Mouse (Mus musculus) heart, embryonic 15.5 days (tissue): Measurements from ENCODE around the gene Dmpk. TPM values are rescaled to one million over a fixed set of nuclear protein-coding genes. Genes with fewer than 3 reads are reported as not detected.
A peak's percentile ranks its signal among the peaks of the same experiment; 100 is the strongest.

ENCODE experiments used
- ATAC-seq: fragments of 200-750 bp; cut with Nextera tagmentation; replicated peaks from 2 replicates; pipeline ENCODE4 v1.8.0; 2017; ENCODE audit warnings: low read depth, moderate TSS enrichment; ENCODE audit not compliant: insufficient number of reproducible peaks, insufficient read depth, low FRiP score
- H3K27ac ChIP-seq: fragments of 300-500 bp; sonication (generic); 2 replicates; pipeline ENCODE4 v1.5.1; 2015; ENCODE audit warnings: mild to moderate bottlenecking, inconsistent platforms
- H3K27me3 ChIP-seq: fragments of 300-500 bp; sonication (generic); 2 replicates; pipeline ENCODE4 v1.6.1; 2015; ENCODE audit warnings: inconsistent platforms
- H3K36me3 ChIP-seq: fragments of 300-500 bp; sonication (generic); 2 replicates; pipeline ENCODE4 v1.6.1; 2015; ENCODE audit warnings: mild to moderate bottlenecking, inconsistent platforms
- H3K4me1 ChIP-seq: fragments of 300-500 bp; sonication (generic); replicated peaks from 2 replicates; pipeline ENCODE4 v1.6.1; 2015; ENCODE audit warnings: inconsistent platforms
- H3K4me2 ChIP-seq: fragments of 300-500 bp; sonication (generic); 2 replicates; pipeline ENCODE4 v1.6.1; 2015; ENCODE audit warnings: inconsistent platforms, mild to moderate bottlenecking, moderate library complexity
- H3K4me3 ChIP-seq: fragments of 300-500 bp; sonication (generic); 2 replicates; pipeline ENCODE4 v1.5.1; 2015; ENCODE audit warnings: mild to moderate bottlenecking, inconsistent platforms
- H3K9ac ChIP-seq: fragments of 300-500 bp; sonication (generic); 2 replicates; pipeline ENCODE4 v1.6.1; 2015; ENCODE audit warnings: mild to moderate bottlenecking, inconsistent platforms
- H3K9me3 ChIP-seq: fragments of 300-500 bp; sonication (generic); replicated peaks from 2 replicates; pipeline ENCODE4 v1.6.1; 2016; ENCODE audit warnings: inconsistent platforms
- WGBS: fragments of 180-500 bp; shearing (Covaris S2); methylation state at CpG from one replicate; pipeline ENCODE4 v1.1.7; 2015; ENCODE audit warnings: mixed read lengths; 5-methylcytosine and 5-hydroxymethylcytosine counted together
- polyA plus RNA-seq: library from polyadenylated mRNA; unstranded; fragments of >200 nt; fragmentation: Nextera tagmentation; extraction: Ambion mirVana; gene quantifications from 2 replicates; pipeline ENCODE4 v1.2.1, GENCODE M21; 2015

Dmpk gene
- polyA plus RNA-seq, 1 experiment from 2014 or later = 51.9 TPM

DNA sequence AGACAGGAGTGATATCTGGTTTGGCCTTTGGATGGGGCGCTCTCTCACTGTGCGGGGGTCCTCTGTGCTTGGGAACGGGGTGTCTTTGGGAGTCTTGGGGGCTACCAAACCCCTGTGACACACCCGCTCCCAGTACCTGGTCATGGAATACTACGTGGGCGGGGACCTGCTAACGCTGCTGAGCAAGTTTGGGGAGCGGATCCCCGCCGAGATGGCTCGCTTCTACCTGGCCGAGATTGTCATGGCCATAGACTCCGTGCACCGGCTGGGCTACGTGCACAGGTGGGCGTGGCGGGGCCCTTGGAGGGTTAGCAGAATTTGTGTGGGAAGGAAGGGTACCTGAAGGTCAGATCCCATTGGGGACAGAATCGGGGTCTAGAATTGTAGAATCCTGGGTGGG, 3.1 kb downstream of the Dmpk start:
- 68% methylated on average over 18 of the region's 18 CpGs for WGBS
- H3K4me1 ChIP-seq = peaks cover 64% of the 10 kb centered on the region
- H3K9me3 ChIP-seq = no peaks in the 10 kb centered on the region
- no peak overlapping the region for H3K9ac ChIP-seq
- 0 out of 2 replicates have a peak, but pooled peaks cover 3% of the 10 kb centered on the region for H3K27me3 ChIP-seq
- H3K4me3 ChIP-seq = no peak overlapping the region
- peaks cover 37% of the 10 kb centered on the region for H3K36me3 ChIP-seq
- no peak overlapping the region for H3K27ac ChIP-seq
- no peak overlapping the region for H3K4me2 ChIP-seq
- no peak for ATAC-seq

DNA sequence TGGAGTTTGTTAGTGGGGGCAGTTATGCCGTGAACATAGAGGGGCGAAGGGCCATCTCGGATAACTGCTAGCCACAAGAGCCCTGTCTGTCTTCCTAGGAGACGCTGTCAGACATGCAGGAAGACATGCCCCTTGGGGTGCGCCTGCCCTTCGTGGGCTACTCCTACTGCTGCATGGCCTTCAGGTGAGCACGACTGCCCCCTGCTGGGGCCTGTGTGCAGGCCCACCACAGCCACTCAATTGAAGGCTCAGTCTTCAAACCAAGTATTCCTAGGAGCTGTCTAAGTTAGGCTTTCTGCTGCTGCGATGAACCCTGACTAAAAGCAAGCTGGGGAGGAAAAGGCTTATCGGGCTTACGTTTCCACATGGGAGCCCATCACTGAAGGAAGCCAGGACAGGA, 5.2 kb downstream of the Dmpk start:
- peaks cover 62% of the 10 kb centered on the region for H3K4me1 ChIP-seq
- H3K4me3 ChIP-seq = no peak overlapping the region
- ATAC-seq = no peak
- H3K9me3 ChIP-seq = no peaks in the 10 kb centered on the region
- peaks cover 35% of the 10 kb centered on the region for H3K36me3 ChIP-seq
- no peak overlapping the region for H3K27ac ChIP-seq
- H3K4me2 ChIP-seq = no peak overlapping the region
- no peak overlapping the region for H3K9ac ChIP-seq
- H3K27me3 ChIP-seq = 0 out of 2 replicates have a peak, but pooled peaks cover 3% of the 10 kb centered on the region
- WGBS = 46% methylated on average over 10 of the region's 10 CpGs

DNA sequence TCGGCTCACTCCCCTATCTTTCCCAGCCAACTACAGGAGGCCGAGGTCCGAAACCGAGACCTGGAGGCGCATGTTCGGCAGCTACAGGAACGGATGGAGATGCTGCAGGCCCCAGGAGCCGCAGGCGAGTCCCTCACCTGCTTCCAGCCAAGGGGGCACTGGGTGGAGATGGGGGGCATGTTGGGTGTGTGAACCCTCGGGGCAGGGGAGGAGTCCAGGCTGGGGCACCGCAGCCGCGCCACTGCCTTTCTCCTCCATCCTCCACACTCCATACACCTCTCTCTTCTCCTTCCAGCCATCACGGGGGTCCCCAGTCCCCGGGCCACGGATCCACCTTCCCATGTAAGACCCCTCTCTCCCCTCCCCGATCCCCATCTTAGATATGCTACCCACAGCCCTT, 8.3 kb downstream of the Dmpk start:
- Histone ChIP-seq H3K4me2 (peak overlapping the region; percentile 96), H3K9ac (peak overlapping the region; percentile 48; the same call in 1 of the 2 replicates), H3K27me3 (0 out of 2 replicates have a peak, but pooled peaks cover 3% of the 10 kb centered on the region), H3K27ac (peak overlapping the region; percentile 97), H3K4me3 (no peak overlapping the region), H3K9me3 (no peaks in the 10 kb centered on the region), H3K36me3 (peaks cover 35% of the 10 kb centered on the region), H3K4me1 (peaks cover 43% of the 10 kb centered on the region)
- no peak for ATAC-seq
- WGBS = 54% methylated on average over 17 of the region's 17 CpGs

DNA sequence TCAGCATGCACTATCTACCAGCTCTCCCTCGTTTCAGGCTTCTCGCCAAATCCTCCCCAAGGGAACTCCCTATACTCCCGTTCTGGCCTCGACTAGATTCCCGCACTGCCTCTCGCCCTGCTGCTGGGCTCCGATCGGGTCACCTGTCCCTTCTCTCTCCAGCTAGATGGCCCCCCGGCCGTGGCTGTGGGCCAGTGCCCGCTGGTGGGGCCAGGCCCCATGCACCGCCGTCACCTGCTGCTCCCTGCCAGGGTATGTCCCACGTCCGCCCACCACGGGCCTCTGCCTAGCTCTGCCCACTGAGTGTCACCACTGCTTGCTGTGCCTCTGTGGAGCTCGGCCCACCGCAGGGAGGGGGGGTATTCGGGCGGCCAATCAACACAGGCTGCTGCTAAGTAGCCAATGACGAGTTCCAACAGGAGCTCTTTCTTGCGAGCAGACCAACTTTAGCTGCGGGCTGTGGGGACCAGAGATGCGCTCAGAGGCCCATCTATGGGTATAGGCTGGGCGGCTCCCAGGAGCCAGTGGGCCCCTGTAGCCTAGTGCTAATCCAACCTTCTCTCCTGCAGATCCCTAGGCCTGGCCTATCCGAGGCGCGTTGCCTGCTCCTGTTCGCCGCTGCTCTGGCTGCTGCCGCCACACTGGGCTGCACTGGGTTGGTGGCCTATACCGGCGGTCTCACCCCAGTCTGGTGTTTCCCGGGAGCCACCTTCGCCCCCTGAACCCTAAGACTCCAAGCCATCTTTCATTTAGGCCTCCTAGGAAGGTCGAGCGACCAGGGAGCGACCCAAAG, 8.9 kb downstream of the Dmpk start:
- Histone ChIP-seq H3K4me2 (peak overlapping the region; percentile 96), H3K27ac (peak overlapping the region; percentile 97), H3K9me3 (no peaks in the 10 kb centered on the region), H3K36me3 (peaks cover 35% of the 10 kb centered on the region), H3K27me3 (0 out of 2 replicates have a peak, but pooled peaks cover 3% of the 10 kb centered on the region), H3K4me1 (peaks cover 47% of the 10 kb centered on the region), H3K4me3 (peak overlapping the region; percentile 85), H3K9ac (peak overlapping the region; percentile 48)
- 8% methylated on average over 38 of the region's 38 CpGs for WGBS
- ATAC-seq = peak; percentile 47

DNA sequence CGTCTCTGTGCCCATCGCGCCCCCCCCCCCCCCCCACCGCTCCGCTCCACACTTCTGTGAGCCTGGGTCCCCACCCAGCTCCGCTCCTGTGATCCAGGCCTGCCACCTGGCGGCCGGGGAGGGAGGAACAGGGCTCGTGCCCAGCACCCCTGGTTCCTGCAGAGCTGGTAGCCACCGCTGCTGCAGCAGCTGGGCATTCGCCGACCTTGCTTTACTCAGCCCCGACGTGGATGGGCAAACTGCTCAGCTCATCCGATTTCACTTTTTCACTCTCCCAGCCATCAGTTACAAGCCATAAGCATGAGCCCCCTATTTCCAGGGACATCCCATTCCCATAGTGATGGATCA, 9.5 kb downstream of the Dmpk start:
- Histone ChIP-seq H3K36me3 (peaks cover 32% of the 10 kb centered on the region), H3K27me3 (0 out of 2 replicates have a peak, but pooled peaks cover 3% of the 10 kb centered on the region), H3K9me3 (no peaks in the 10 kb centered on the region), H3K4me1 (peaks cover 52% of the 10 kb centered on the region), H3K4me3 (peak overlapping the region; percentile 85), H3K27ac (peak overlapping the region; percentile 97), H3K9ac (peak overlapping the region; percentile 48; the same call in 1 of the 2 replicates), H3K4me2 (peak overlapping the region; percentile 96)
- ATAC-seq = peak; percentile 60
- WGBS = 0% methylated on average over 14 of the region's 15 CpGs

- Histone ChIP-seq H3K4me1 (peaks cover 48% of the 10 kb centered on the region), H3K36me3 (peaks cover 25% of the 10 kb centered on the region; the same call in 1 of the 2 replicates), H3K9me3 (no peaks in the 10 kb centered on the region), H3K4me2 (peak overlapping the region; percentile 96), H3K9ac (peak overlapping the region; percentile 93), H3K27me3 (0 out of 2 replicates have a peak, but pooled peaks cover 3% of the 10 kb centered on the region), H3K4me3 (peak overlapping the region; percentile 85), H3K27ac (peak overlapping the region; percentile 97)
- peak; percentile 82 for ATAC-seq
- WGBS = under 1% methylated on average over 45 of the region's 45 CpGs
Measured at GRCm38 (mm10) chr7:19093537-19094385, 10.1 kb downstream of the Dmpk start.

- Histone ChIP-seq H3K36me3 (peaks cover 21% of the 10 kb centered on the region; the same call in 1 of the 2 replicates), H3K4me1 (peaks cover 45% of the 10 kb centered on the region), H3K27ac (peak within 1 kb of the TSS; percentile 97), H3K4me2 (peak within 1 kb of the TSS; percentile 96), H3K9me3 (no peaks in the 10 kb centered on the region), H3K9ac (peak within 1 kb of the TSS; percentile 93), H3K27me3 (0 out of 2 replicates have a peak, but pooled peaks cover 3% of the 10 kb centered on the region), H3K4me3 (peak within 1 kb of the TSS; percentile 85)
- peak; percentile 4; the same call in 1 of the 2 replicates for ATAC-seq
- WGBS = 2% methylated on average over 24 of the region's 36 CpGs
Measured at GRCm38 (mm10) chr7:19094471-19094825, 10.8 kb downstream of the Dmpk start, which contains the start of gene Six5. Six5 (plus strand) TSS chr7:19094594.

DNA sequence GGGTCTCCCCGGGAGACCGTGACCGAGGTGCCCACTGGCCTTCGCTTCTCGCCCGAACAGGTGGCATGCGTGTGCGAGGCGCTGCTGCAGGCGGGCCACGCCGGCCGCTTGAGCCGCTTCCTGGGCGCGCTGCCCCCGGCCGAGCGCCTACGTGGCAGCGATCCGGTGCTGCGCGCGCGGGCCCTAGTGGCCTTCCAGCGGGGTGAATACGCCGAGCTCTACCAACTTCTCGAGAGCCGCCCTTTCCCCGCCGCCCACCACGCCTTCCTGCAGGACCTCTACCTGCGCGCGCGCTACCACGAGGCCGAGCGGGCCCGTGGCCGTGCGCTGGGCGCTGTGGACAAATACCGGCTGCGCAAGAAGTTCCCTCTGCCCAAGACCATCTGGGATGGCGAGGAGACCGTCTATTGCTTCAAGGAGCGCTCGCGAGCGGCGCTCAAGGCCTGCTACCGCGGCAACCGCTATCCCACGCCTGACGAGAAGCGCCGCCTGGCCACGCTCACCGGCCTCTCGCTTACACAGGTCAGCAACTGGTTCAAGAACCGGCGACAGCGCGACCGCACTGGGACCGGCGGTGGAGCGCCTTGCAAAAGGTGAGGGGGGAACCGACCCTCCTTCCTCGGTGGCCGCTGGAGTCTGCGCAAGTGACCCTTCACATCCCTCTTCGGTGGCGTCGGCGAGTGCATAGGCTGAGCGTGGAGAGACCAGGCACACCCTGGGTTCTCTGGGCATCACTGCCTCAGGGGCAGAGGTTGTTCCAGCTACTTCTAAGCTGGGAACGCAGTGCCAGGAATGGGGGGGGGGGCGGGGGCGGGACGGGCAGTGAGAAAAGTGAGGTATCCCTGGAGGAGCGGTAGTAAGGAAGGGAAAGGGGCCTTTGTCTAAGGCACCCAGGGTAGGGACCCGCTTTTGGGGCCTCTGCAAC, 11.4 kb downstream of the Dmpk start:
- Histone ChIP-seq H3K4me1 (peaks cover 45% of the 10 kb centered on the region), H3K27ac (peak overlapping the region; percentile 97), H3K36me3 (peaks cover 15% of the 10 kb centered on the region; the same call in 1 of the 2 replicates), H3K9ac (peak overlapping the region; percentile 93), H3K4me2 (peak overlapping the region; percentile 96), H3K4me3 (peak overlapping the region; percentile 85), H3K27me3 (0 out of 2 replicates have a peak, but pooled peaks cover 3% of the 10 kb centered on the region), H3K9me3 (no peaks in the 10 kb centered on the region)
- no peak for ATAC-seq
- under 1% methylated on average over 84 of the region's 87 CpGs for WGBS

GRCm38 (mm10) chr7:19095751-19096110, 12.1 kb downstream of the Dmpk start:
- Histone ChIP-seq H3K4me3 (peak overlapping the region; percentile 85), H3K4me1 (peaks cover 45% of the 10 kb centered on the region), H3K4me2 (peak overlapping the region; percentile 96), H3K27ac (peak overlapping the region; percentile 97), H3K9ac (peak overlapping the region; percentile 93), H3K27me3 (0 out of 2 replicates have a peak, but pooled peaks cover under 1% of the 10 kb centered on the region), H3K9me3 (no peaks in the 10 kb centered on the region), H3K36me3 (peaks cover 8% of the 10 kb centered on the region; the same call in 1 of the 2 replicates)
- ATAC-seq = no peak
- WGBS = under 1% methylated on average over 19 of the region's 19 CpGs

GRCm38 (mm10) chr7:19096421-19096976, 12.8 kb downstream of the Dmpk start:
- peaks cover 44% of the 10 kb centered on the region for H3K4me1 ChIP-seq
- no peaks in the 10 kb centered on the region for H3K27me3 ChIP-seq
- no peak for ATAC-seq
- H3K4me2 ChIP-seq = peak overlapping the region; percentile 96
- H3K4me3 ChIP-seq = peak overlapping the region; percentile 85
- 55% methylated on average over 5 of the region's 5 CpGs for WGBS
- peak overlapping the region; percentile 97 for H3K27ac ChIP-seq
- peak overlapping the region; percentile 93 for H3K9ac ChIP-seq
- H3K9me3 ChIP-seq = no peaks in the 10 kb centered on the region
- H3K36me3 ChIP-seq = peaks cover 7% of the 10 kb centered on the region; the same call in 1 of the 2 replicates
